Mouse (Mus musculus) frontal cortex, postnatal 36 days (tissue): ENCODE measurements around the gene Creb3l1.

ENCODE experiments used
- DNase-seq, 2 experiments: peaks; one replicate each; pipeline ENCODE4 v3.0.0; 2022; ENCODE audit warnings: low spot score in 2 of 2

The Creb3l1 gene

GRCm38 (mm10) chr2:91964610-91965204, 59.6 kb downstream of the Creb3l1 start:
- DNase-seq = no peak

- DNase-seq = peak; percentile 94 to 95
Observed at GRCm38 (mm10) chr2:91963443-91963932, 60.8 kb downstream of the Creb3l1 start.

- no peak for DNase-seq
Observed at GRCm38 (mm10) chr2:91962864-91963401, 61.4 kb downstream of the Creb3l1 start.

- DNase-seq = no peak
Observed at GRCm38 (mm10) chr2:91961901-91962761, 62.2 kb downstream of the Creb3l1 start.

- no peak for DNase-seq
Observed at GRCm38 (mm10) chr2:91960459-91960858, 63.8 kb downstream of the Creb3l1 start.

- no peak for DNase-seq
Observed at GRCm38 (mm10) chr2:91959544-91960410, 64.5 kb downstream of the Creb3l1 start.

GRCm38 (mm10) chr2:91958701-91959457, 65.4 kb downstream of the Creb3l1 start:
- peak in 1 of 2 experiments; percentile 57 for DNase-seq

- DNase-seq = no peak
Observed at GRCm38 (mm10) chr2:91958049-91958448, 66.3 kb downstream of the Creb3l1 start.

GRCm38 (mm10) chr2:91957096-91957495, 67.2 kb downstream of the Creb3l1 start:
- peak; percentile 88 to 93 for DNase-seq

- no peak for DNase-seq
Observed at GRCm38 (mm10) chr2:91955875-91956274, 68.4 kb downstream of the Creb3l1 start.

GRCm38 (mm10) chr2:91955121-91955591, 69.1 kb downstream of the Creb3l1 start:
- no peak for DNase-seq

GRCm38 (mm10) chr2:91953825-91954224, 70.5 kb downstream of the Creb3l1 start:
- no peak for DNase-seq

GRCm38 (mm10) chr2:91950275-91951085, 73.8 kb downstream of the Creb3l1 start:
- DNase-seq = no peak

GRCm38 (mm10) chr2:91949411-91950274, 74.7 kb downstream of the Creb3l1 start:
- DNase-seq = no peak

GRCm38 (mm10) chr2:91948792-91949241, 75.5 kb downstream of the Creb3l1 start:
- DNase-seq = no peak

- DNase-seq = no peak
Observed at GRCm38 (mm10) chr2:91948151-91948509, 76.2 kb downstream of the Creb3l1 start.

- no peak for DNase-seq
Observed at GRCm38 (mm10) chr2:91947397-91948150, 76.7 kb downstream of the Creb3l1 start.

GRCm38 (mm10) chr2:91946836-91947235, 77.5 kb downstream of the Creb3l1 start:
- DNase-seq = no peak
